Mouse (Mus musculus) spleen, adult 2 months (tissue): ENCODE data around the gene Ahdc1.

Source experiments
- CTCF ChIP-seq: fragments of 200-500 bp; IDR thresholded peaks from 2 replicates; pipeline ENCODE4 v1.5.1; 2011; ENCODE audit warnings: mild to moderate bottlenecking, inconsistent platforms; ENCODE audit not compliant: insufficient read depth, insufficient read length, insufficient replicate concordance; ENCODE audit errors: extremely low read depth
- POLR2A ChIP-seq: fragments of 200-500 bp; IDR thresholded peaks from 2 replicates; pipeline ENCODE4 v1.6.1; 2011; ENCODE audit warnings: low read depth, low read length, inconsistent platforms

- TF ChIP-seq CTCF (no peak), POLR2A (no peak)
Observed at GRCm38 (mm10) chr4:133012776-133013265, 1.8 kb downstream of the Ahdc1 start.
